Mouse (Mus musculus) intestine, embryonic 14.5 days (tissue): Measurements from ENCODE around the gene Sf3a1. TPM values are rescaled to one million over a fixed set of nuclear protein-coding genes. Genes with fewer than 3 reads are reported as not detected.

Experiments used
- ATAC-seq: fragments of 200-750 bp; cut with Nextera tagmentation; replicated peaks from 2 replicates; pipeline ENCODE4 v1.8.0; 2017; ENCODE audit warnings: low read depth, moderate number of reproducible peaks, moderate TSS enrichment, moderate library complexity; ENCODE audit not compliant: low FRiP score, low TSS enrichment
- DNase-seq: peaks from one replicate; pipeline ENCODE4 v3.0.0-alpha.2; 2018; ENCODE audit warnings: low spot score
- H3K27ac ChIP-seq: fragments of 300-500 bp; sonication (generic); 2 replicates; pipeline ENCODE4 v1.5.1; 2014; ENCODE audit warnings: low read depth, mild to moderate bottlenecking, control low read depth
- H3K27me3 ChIP-seq: fragments of 300-500 bp; sonication (generic); replicated peaks from 2 replicates; pipeline ENCODE4 v1.6.1; 2014; ENCODE audit warnings: low read length, control low read depth; ENCODE audit not compliant: control insufficient read depth, insufficient read depth
- H3K36me3 ChIP-seq: fragments of 300-500 bp; sonication (generic); 2 replicates; pipeline ENCODE4 v1.6.1; 2014; ENCODE audit warnings: low read length, control low read depth; ENCODE audit not compliant: control insufficient read depth, insufficient read depth
- H3K4me1 ChIP-seq: fragments of 300-500 bp; sonication (generic); replicated peaks from 2 replicates; pipeline ENCODE4 v1.6.1; 2014; ENCODE audit warnings: low read length, control low read depth, mixed read lengths; ENCODE audit not compliant: control insufficient read depth, insufficient read depth
- H3K4me2 ChIP-seq: fragments of 300-500 bp; sonication (generic); 2 replicates; pipeline ENCODE4 v1.6.1; 2014; ENCODE audit warnings: low read length
- H3K4me3 ChIP-seq: fragments of 300-500 bp; sonication (generic); 2 replicates; pipeline ENCODE4 v1.5.1; 2014; ENCODE audit warnings: low read depth, low read length, control low read depth, mixed read lengths
- H3K9ac ChIP-seq: fragments of 300-500 bp; sonication (generic); 2 replicates; pipeline ENCODE4 v1.6.1; 2014; ENCODE audit warnings: mild to moderate bottlenecking, low read length
- H3K9me3 ChIP-seq: fragments of 300-500 bp; sonication (generic); 2 replicates; pipeline ENCODE4 v1.6.1; 2016; ENCODE audit warnings: low read length, control low read depth; ENCODE audit not compliant: control insufficient read depth
- WGBS: fragments of 180-500 bp; shearing (Covaris S2); extraction: QIAGEN DNeasy Blood & Tissue Kit; methylation state at CpG from one replicate; pipeline ENCODE4 v1.1.7; 2014; 5-methylcytosine and 5-hydroxymethylcytosine counted together
- polyA plus RNA-seq: library from polyadenylated mRNA; unstranded; fragments of >200 nt; fragmentation: Nextera tagmentation; extraction: Ambion mirVana; gene quantifications from 2 replicates; pipeline ENCODE4 v1.2.1, GENCODE M21; 2014

Gene Sf3a1
- polyA plus RNA-seq, 1 experiment from 2014 or later, result 59.5 TPM

GRCm38 (mm10) chr11:4186486-4187317 lies 26.6 kb downstream of the Sf3a1 start, which contains the start of gene Tbc1d10a:
Gene Tbc1d10a, plus strand, starts transcription at chr11:4186789.
- Histone ChIP-seq H3K27ac (no peak within 1 kb of the TSS), H3K4me1 (peaks cover 10% of the 10 kb centered on the region), H3K36me3 (peaks cover 17% of the 10 kb centered on the region), H3K27me3 (no peaks in the 10 kb centered on the region), H3K4me2 (peak within 1 kb of the TSS; percentile 77), H3K9me3 (no peaks in the 10 kb centered on the region), H3K9ac (peak within 1 kb of the TSS; percentile 83), H3K4me3 (peak within 1 kb of the TSS; percentile 81)
- under 1% methylated on average over 65 of the region's 71 CpGs for WGBS
- peak; percentile 98 for ATAC-seq
- peak; percentile 93 for DNase-seq

GRCm38 (mm10) chr11:4187318-4187700 lies 27.2 kb downstream of the Sf3a1 start:
- Histone ChIP-seq H3K27me3 (no peaks in the 10 kb centered on the region), H3K4me1 (peaks cover 10% of the 10 kb centered on the region), H3K4me3 (peak overlapping the region; percentile 81), H3K36me3 (peaks cover 11% of the 10 kb centered on the region; the same call in 1 of the 2 replicates), H3K9ac (peak overlapping the region; percentile 83), H3K4me2 (peak overlapping the region; percentile 77), H3K9me3 (no peaks in the 10 kb centered on the region), H3K27ac (no peak overlapping the region)
- DNase-seq, result peak; percentile 54
- WGBS, result 17% methylated on average over 9 of the region's 9 CpGs
- no peak; the same call in 1 of the 2 replicates for ATAC-seq

- DNase-seq (no peak), ATAC-seq (no peak)
- H3K4me2 ChIP-seq, result no peak overlapping the region
- H3K27ac ChIP-seq, result no peak overlapping the region
- no peak overlapping the region for H3K4me3 ChIP-seq
- WGBS, result 82% methylated on average over 6 of the region's 6 CpGs
- peaks cover 10% of the 10 kb centered on the region for H3K4me1 ChIP-seq
- H3K27me3 ChIP-seq, result no peaks in the 10 kb centered on the region
- no peak overlapping the region for H3K9ac ChIP-seq
- H3K36me3 ChIP-seq, result 0 out of 2 replicates have a peak, but pooled peaks cover 4% of the 10 kb centered on the region
- H3K9me3 ChIP-seq, result no peaks in the 10 kb centered on the region
Measured at GRCm38 (mm10) chr11:4189182-4189581, 29.0 kb downstream of the Sf3a1 start.

GRCm38 (mm10) chr11:4190677-4191076 lies 30.5 kb downstream of the Sf3a1 start:
- Histone ChIP-seq H3K4me3 (no peak overlapping the region), H3K27me3 (no peaks in the 10 kb centered on the region), H3K9ac (no peak overlapping the region), H3K9me3 (no peaks in the 10 kb centered on the region), H3K4me1 (peaks cover 10% of the 10 kb centered on the region), H3K4me2 (no peak overlapping the region), H3K36me3 (0 out of 2 replicates have a peak, but pooled peaks cover 4% of the 10 kb centered on the region), H3K27ac (no peak overlapping the region)
- DNase-seq (no peak), ATAC-seq (no peak)
- 87% methylated on average over 3 of the region's 3 CpGs for WGBS

GRCm38 (mm10) chr11:4192757-4193156 lies 32.6 kb downstream of the Sf3a1 start:
- 72% methylated on average over 3 of the region's 3 CpGs for WGBS
- Histone ChIP-seq H3K9ac (no peak overlapping the region), H3K9me3 (no peaks in the 10 kb centered on the region), H3K4me2 (no peak overlapping the region), H3K36me3 (0 out of 2 replicates have a peak, but pooled peaks cover 4% of the 10 kb centered on the region), H3K4me3 (no peak overlapping the region), H3K4me1 (peaks cover 5% of the 10 kb centered on the region), H3K27ac (no peak overlapping the region), H3K27me3 (no peaks in the 10 kb centered on the region)
- no peak for ATAC-seq
- DNase-seq, result no peak

- Histone ChIP-seq H3K9me3 (no peaks in the 10 kb centered on the region), H3K9ac (no peak overlapping the region), H3K4me3 (no peak overlapping the region), H3K27me3 (no peaks in the 10 kb centered on the region), H3K4me2 (no peak overlapping the region), H3K36me3 (0 out of 2 replicates have a peak, but pooled peaks cover 4% of the 10 kb centered on the region), H3K4me1 (no peaks in the 10 kb centered on the region; the same call in 1 of the 2 replicates), H3K27ac (no peak overlapping the region)
- ATAC-seq (no peak), DNase-seq (no peak)
Measured at GRCm38 (mm10) chr11:4193420-4193819, 33.3 kb downstream of the Sf3a1 start.

GRCm38 (mm10) chr11:4195597-4196031 lies 35.5 kb downstream of the Sf3a1 start:
- no peaks in the 10 kb centered on the region; the same call in 1 of the 2 replicates for H3K4me1 ChIP-seq
- ATAC-seq, result no peak
- 83% methylated on average over 3 of the region's 3 CpGs for WGBS

GRCm38 (mm10) chr11:4196636-4197035 lies 36.5 kb downstream of the Sf3a1 start:
- Histone ChIP-seq H3K27ac (no peak overlapping the region), H3K36me3 (no peaks in the 10 kb centered on the region), H3K4me2 (no peak overlapping the region), H3K9me3 (no peaks in the 10 kb centered on the region), H3K9ac (no peak overlapping the region), H3K4me3 (no peak overlapping the region), H3K4me1 (no peaks in the 10 kb centered on the region), H3K27me3 (no peaks in the 10 kb centered on the region)
- no peak for DNase-seq
- ATAC-seq, result no peak
- WGBS, result 47% methylated on average over 8 of the region's 8 CpGs

More at GRCm38 (mm10) chr11:4195597-4196031, 35.5 kb downstream of the Sf3a1 start:
- Histone ChIP-seq H3K9ac (no peak overlapping the region), H3K4me2 (no peak overlapping the region), H3K9me3 (no peaks in the 10 kb centered on the region), H3K27ac (no peak overlapping the region), H3K36me3 (0 out of 2 replicates have a peak, but pooled peaks cover 4% of the 10 kb centered on the region), H3K27me3 (no peaks in the 10 kb centered on the region), H3K4me3 (no peak overlapping the region)
- no peak for DNase-seq
